Mouse (Mus musculus) myocyte (in vitro differentiated cells): ENCODE measurements at regions not wholly inside any gene's neighbourhood (a gene's known extent, or its start where the extent isn't known, plus 50 kb on each side); places are given as distances from the start of the nearest gene placed in this dataset.

Experiments used
- H3K27me3 ChIP-seq: one replicate; pipeline ENCODE4 v1.6.1; 2011; ENCODE audit not compliant: control insufficient read depth, insufficient read depth, insufficient read length
- H3K36me3 ChIP-seq: one replicate; pipeline ENCODE4 v1.6.1; 2011; ENCODE audit not compliant: control insufficient read depth, insufficient read depth
- H3K4me2 ChIP-seq: one replicate; pipeline ENCODE4 v1.6.1; 2011; ENCODE audit warnings: low read depth, control low read depth
- H3K4me3 ChIP-seq: one replicate; pipeline ENCODE4 v1.5.1; 2011; ENCODE audit warnings: mild to moderate bottlenecking, control low read depth, moderate library complexity
- H3K79me2 ChIP-seq: one replicate; pipeline ENCODE4 v1.6.1; 2011; ENCODE audit not compliant: control insufficient read depth, insufficient read depth
- H3ac ChIP-seq: one replicate; pipeline ENCODE4 v1.6.1; 2011; ENCODE audit not compliant: control insufficient read depth, insufficient read length
- CEBPB ChIP-seq: IDR thresholded peaks from 2 replicates; pipeline ENCODE4 v1.6.1; 2011; ENCODE audit warnings: mild to moderate bottlenecking, moderate library complexity; ENCODE audit not compliant: poor library complexity, insufficient read depth, severe bottlenecking
- E2F4 ChIP-seq: IDR thresholded peaks from one replicate; pipeline ENCODE4 v1.6.1; 2011; ENCODE audit warnings: mild to moderate bottlenecking, control low read depth, moderate library complexity; ENCODE audit not compliant: insufficient read depth
- MAX ChIP-seq: IDR thresholded peaks from one replicate; pipeline ENCODE4 v1.6.1; 2011; ENCODE audit warnings: low read depth, mild to moderate bottlenecking, control low read depth
- MYOD1 ChIP-seq, 3 experiments: IDR thresholded peaks; one replicate each; pipeline ENCODE4 v1.6.1; 2011; ENCODE audit warnings: control low read depth in 2 of 3, low read depth in 2 of 3, mild to moderate bottlenecking in 2 of 3, moderate library complexity in 1 of 3; ENCODE audit not compliant: insufficient read length in 2 of 3, control insufficient read depth in 1 of 3
- MYOG ChIP-seq, 3 experiments: IDR thresholded peaks; one replicate each; pipeline ENCODE4 v1.6.1; 2011; ENCODE audit warnings: control low read depth in 2 of 3, low read depth in 2 of 3, mild to moderate bottlenecking in 2 of 3; ENCODE audit not compliant: insufficient read length in 2 of 3, control insufficient read depth in 1 of 3, insufficient read depth in 1 of 3
- POLR2A ChIP-seq: IDR thresholded peaks from one replicate; pipeline ENCODE4 v1.6.1; 2011; ENCODE audit warnings: low read depth, mild to moderate bottlenecking, control low read depth, moderate library complexity; ENCODE audit not compliant: insufficient read length
- POLR2AphosphoS2 ChIP-seq: IDR thresholded peaks from one replicate; pipeline ENCODE4 v1.6.1; 2011; ENCODE audit warnings: low read depth, control low read depth; ENCODE audit not compliant: insufficient read length
- REST ChIP-seq: IDR thresholded peaks from one replicate; pipeline ENCODE4 v1.6.1; 2011; ENCODE audit warnings: mild to moderate bottlenecking, control low read depth, moderate library complexity; ENCODE audit not compliant: insufficient read depth, insufficient read length
- SRF ChIP-seq: IDR thresholded peaks from one replicate; pipeline ENCODE4 v1.6.1; 2011; ENCODE audit warnings: low read depth; ENCODE audit not compliant: control insufficient read depth, insufficient read length
- TCF12 ChIP-seq: IDR thresholded peaks from one replicate; pipeline ENCODE4 v1.6.1; 2011; ENCODE audit warnings: mild to moderate bottlenecking, control low read depth; ENCODE audit not compliant: poor library complexity, insufficient read depth, severe bottlenecking
- TCF3 ChIP-seq: IDR thresholded peaks from one replicate; pipeline ENCODE4 v1.6.1; 2011; ENCODE audit warnings: low read depth, control low read depth; ENCODE audit not compliant: insufficient read length
- USF1 ChIP-seq: IDR thresholded peaks from one replicate; pipeline ENCODE4 v1.6.1; 2011; ENCODE audit warnings: low read depth, mild to moderate bottlenecking, control low read depth, moderate library complexity

DNA sequence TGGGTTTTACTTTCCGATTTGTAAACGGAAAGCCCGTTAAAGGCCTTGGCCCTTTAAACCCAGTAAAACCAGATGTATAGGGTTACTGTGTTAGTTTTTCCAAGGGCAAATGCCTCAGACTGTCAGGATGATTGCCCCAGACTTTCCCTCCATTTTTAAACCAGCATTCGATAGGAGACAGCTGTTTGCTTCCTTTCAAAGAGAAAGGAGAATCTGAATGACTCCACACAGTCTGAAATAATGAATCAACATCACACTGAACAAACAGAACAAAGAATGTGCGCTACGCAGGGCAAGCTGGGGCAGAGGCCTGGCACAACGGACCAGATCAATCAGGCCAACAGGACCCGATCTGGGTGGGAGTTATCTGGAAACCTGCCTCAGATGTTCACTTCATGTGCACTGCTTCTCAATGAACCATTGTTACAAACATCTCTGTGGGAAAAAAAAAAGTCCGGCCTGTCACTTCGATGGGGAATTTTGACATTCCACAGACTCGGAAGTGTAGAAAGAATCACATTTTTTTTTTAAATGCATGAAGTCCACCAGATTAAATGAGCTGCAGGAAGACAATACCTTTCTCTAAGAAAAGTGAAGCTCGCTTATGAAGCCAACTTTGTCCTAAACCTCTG, 97.0 kb upstream of the Parp11 start:
- Histone ChIP-seq H3K4me3 (no peak overlapping the region), H3K79me2 (no peaks in the 10 kb centered on the region), H3K4me2 (no peak overlapping the region), H3ac (no peak overlapping the region), H3K36me3 (no peaks in the 10 kb centered on the region), H3K27me3 (no peaks in the 10 kb centered on the region)
- no peak for TF ChIP-seq USF1
- no peak for TF ChIP-seq POLR2A
- TF ChIP-seq MAX = no peak
- TF ChIP-seq CEBPB = no peak
- no peak for TF ChIP-seq MYOG (IDR thresholded peaks at IDR 0.05; ENCODE audit: control insufficient read depth in 1 of 3, insufficient read depth in 1 of 3, insufficient read length in 2 of 3, low read depth in 2 of 3)
- TF ChIP-seq TCF12 = no peak
- TF ChIP-seq MYOD1 (IDR thresholded peaks at IDR 0.05; ENCODE audit: control insufficient read depth in 1 of 3, insufficient read length in 2 of 3, low read depth in 2 of 3) = no peak
- no peak for TF ChIP-seq REST

DNA sequence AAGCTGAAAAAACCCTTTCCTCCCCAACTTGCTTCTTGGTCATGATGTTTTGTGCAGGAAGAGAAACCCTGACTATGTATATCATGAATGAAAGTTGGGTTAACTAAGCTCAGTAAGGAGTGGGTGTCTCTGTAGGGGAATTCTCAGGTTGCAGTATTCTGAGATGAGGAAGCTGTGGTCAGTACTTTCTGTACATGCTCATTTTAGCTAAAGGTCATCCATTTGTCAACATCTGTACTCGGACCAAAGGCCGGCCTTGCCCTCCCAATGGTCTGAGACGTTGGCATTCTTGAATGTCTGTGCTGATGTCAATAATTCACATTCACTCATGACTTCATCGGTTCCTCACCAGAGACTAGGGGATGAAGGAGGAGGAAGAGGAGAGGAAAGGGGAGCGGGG, 94.9 kb upstream of the Parp11 start:
- H3K36me3 ChIP-seq = no peaks in the 10 kb centered on the region
- TF ChIP-seq TCF3 (no peak), POLR2A (no peak), MAX (no peak), POLR2AphosphoS2 (no peak), REST (no peak), SRF (no peak), MYOD1 (IDR thresholded peaks at IDR 0.05; ENCODE audit: control insufficient read depth in 1 of 3, insufficient read length in 2 of 3, low read depth in 2 of 3) (no peak)
- no peaks in the 10 kb centered on the region for H3K79me2 ChIP-seq
- no peak overlapping the region for H3K4me3 ChIP-seq
- H3K27me3 ChIP-seq = no peaks in the 10 kb centered on the region
- H3ac ChIP-seq = no peak overlapping the region
- H3K4me2 ChIP-seq = no peak overlapping the region

DNA sequence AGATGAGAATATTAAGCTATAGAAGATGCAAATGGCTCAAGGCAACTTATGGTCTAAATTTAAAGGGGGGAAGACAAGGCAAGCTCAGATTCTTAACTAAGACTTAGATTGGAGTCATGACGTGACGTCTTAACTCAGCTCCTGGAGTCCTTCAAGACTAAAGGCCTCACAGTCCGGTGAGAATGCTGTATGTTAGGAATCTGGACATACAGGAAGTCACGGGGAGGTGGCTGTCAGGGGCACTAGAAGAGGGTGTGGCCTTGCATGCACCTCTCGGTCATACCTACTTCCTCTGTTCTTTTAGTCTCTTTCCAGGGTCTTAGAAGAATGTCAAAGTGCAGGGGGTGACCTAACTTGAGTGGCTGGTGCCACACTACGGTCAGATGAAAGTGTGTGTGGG, 91.5 kb upstream of the Parp11 start:
- no peak overlapping the region for H3ac ChIP-seq
- no peaks in the 10 kb centered on the region for H3K79me2 ChIP-seq
- no peak overlapping the region for H3K4me2 ChIP-seq
- TF ChIP-seq E2F4 (no peak), MYOG (IDR thresholded peaks at IDR 0.05; ENCODE audit: control insufficient read depth in 1 of 3, insufficient read depth in 1 of 3, insufficient read length in 2 of 3, low read depth in 2 of 3) (no peak), TCF3 (no peak), REST (no peak), POLR2AphosphoS2 (no peak), SRF (no peak), MYOD1 (IDR thresholded peaks at IDR 0.05; ENCODE audit: control insufficient read depth in 1 of 3, insufficient read length in 2 of 3, low read depth in 2 of 3) (no peak), USF1 (no peak), TCF12 (no peak), CEBPB (no peak)
- H3K36me3 ChIP-seq = no peaks in the 10 kb centered on the region
- H3K4me3 ChIP-seq = no peak overlapping the region
- no peaks in the 10 kb centered on the region for H3K27me3 ChIP-seq

DNA sequence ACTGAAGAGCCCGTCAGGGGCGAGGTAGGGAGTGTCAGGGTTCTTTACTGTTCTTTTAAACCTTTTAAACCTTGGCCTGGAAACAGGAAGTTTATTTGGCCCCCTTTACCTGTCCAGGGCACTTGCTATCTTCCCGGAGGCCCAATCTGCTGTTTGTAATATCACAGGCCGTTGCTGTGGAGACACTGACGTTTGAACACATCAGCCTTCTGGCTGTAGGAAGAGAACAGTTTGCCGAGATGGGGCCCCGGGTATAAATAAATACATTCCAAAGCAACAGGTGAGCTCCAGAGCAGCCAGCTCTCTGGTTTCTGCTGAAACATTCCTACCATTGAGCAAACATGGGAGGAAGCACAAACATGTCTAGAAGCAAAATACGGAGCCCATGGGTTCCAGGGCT, 90.2 kb upstream of the Parp11 start:
- Histone ChIP-seq H3ac (no peak overlapping the region), H3K27me3 (peaks cover 7% of the 10 kb centered on the region), H3K4me3 (no peak overlapping the region), H3K79me2 (no peaks in the 10 kb centered on the region), H3K4me2 (no peak overlapping the region), H3K36me3 (no peaks in the 10 kb centered on the region)
- TF ChIP-seq E2F4 (no peak), TCF12 (no peak), SRF (no peak), TCF3 (no peak), MYOG (IDR thresholded peaks at IDR 0.05; ENCODE audit: control insufficient read depth in 1 of 3, insufficient read depth in 1 of 3, insufficient read length in 2 of 3, low read depth in 2 of 3) (no peak), MAX (no peak), POLR2AphosphoS2 (no peak), CEBPB (no peak), REST (no peak), MYOD1 (IDR thresholded peaks at IDR 0.05; ENCODE audit: control insufficient read depth in 1 of 3, insufficient read length in 2 of 3, low read depth in 2 of 3) (no peak), USF1 (no peak), POLR2A (no peak)

DNA sequence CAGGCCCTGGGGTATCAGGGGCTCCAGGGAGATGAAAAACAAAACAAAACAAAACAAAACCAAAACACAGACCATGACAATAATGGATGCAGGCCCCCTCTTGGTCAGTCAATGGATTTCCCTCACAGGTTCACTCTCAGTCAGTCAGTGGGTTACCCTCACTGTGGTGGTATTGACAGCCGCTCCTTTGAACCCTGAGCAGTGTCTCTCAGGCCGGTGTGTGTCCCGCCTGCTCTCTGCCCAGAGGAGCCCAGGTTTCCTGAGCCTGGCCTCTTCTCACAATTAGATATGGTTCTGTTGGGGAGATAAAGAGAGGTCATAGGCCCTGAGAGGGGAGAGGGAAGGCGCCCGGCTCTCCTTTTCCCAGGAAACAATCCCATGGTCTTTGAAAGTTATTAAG, 87.8 kb upstream of the Parp11 start:
- Histone ChIP-seq H3K79me2 (no peaks in the 10 kb centered on the region), H3K36me3 (no peaks in the 10 kb centered on the region), H3ac (no peak overlapping the region), H3K4me2 (no peak overlapping the region), H3K4me3 (no peak overlapping the region), H3K27me3 (peaks cover 29% of the 10 kb centered on the region)
- TF ChIP-seq MAX = no peak
- no peak for TF ChIP-seq TCF3
- no peak for TF ChIP-seq MYOD1 (IDR thresholded peaks at IDR 0.05; ENCODE audit: control insufficient read depth in 1 of 3, insufficient read length in 2 of 3, low read depth in 2 of 3)
- no peak for TF ChIP-seq E2F4
- no peak for TF ChIP-seq REST
- no peak for TF ChIP-seq CEBPB
- TF ChIP-seq POLR2AphosphoS2 = no peak
- TF ChIP-seq TCF12 = no peak
- TF ChIP-seq SRF = no peak
